Mouse (Mus musculus) MEL (cell line): ENCODE data around the gene Dclk1.

ENCODE experiments used
- CHD1 ChIP-seq: IDR thresholded peaks from 2 replicates; pipeline ENCODE4 v1.6.1; 2012; ENCODE audit warnings: low read depth, mild to moderate bottlenecking, inconsistent platforms, low read length, improper control_type of control experiment
- CTCF ChIP-seq, 3 experiments: IDR thresholded peaks in 2 of 3; conservative IDR thresholded peaks in 1 of 3; 2 replicates each; pipeline ENCODE4 v1.5.1; 2011 to 2012; ENCODE audit warnings: low read length in 3 of 3, low read depth in 2 of 3, mild to moderate bottlenecking in 2 of 3, improper control_type of control experiment in 1 of 3, inconsistent platforms in 1 of 3, mixed read lengths in 1 of 3, moderate library complexity in 1 of 3; ENCODE audit not compliant: control insufficient read depth in 1 of 3, insufficient read depth in 1 of 3, poor library complexity in 1 of 3, severe bottlenecking in 1 of 3
- E2F4 ChIP-seq: IDR thresholded peaks from 2 replicates; pipeline ENCODE4 v1.6.1; 2011; ENCODE audit warnings: low read depth, low read length, improper control_type of control experiment, borderline replicate concordance
- GATA1 ChIP-seq: IDR thresholded peaks from 2 replicates; pipeline ENCODE4 v1.6.1; 2011; ENCODE audit warnings: low read depth, low read length, improper control_type of control experiment
- MAFK ChIP-seq: IDR thresholded peaks from 2 replicates; pipeline ENCODE4 v1.6.1; 2011; ENCODE audit warnings: low read depth, mild to moderate bottlenecking, low read length, improper control_type of control experiment, borderline replicate concordance
- MAX ChIP-seq: IDR thresholded peaks from 2 replicates; pipeline ENCODE4 v1.6.1; 2011; ENCODE audit warnings: low read length, improper control_type of control experiment
- MXI1 ChIP-seq: IDR thresholded peaks from 2 replicates; pipeline ENCODE4 v1.6.1; 2011; ENCODE audit warnings: mild to moderate bottlenecking, low read depth, low read length, improper control_type of control experiment
- POLR2A ChIP-seq, 2 experiments: IDR thresholded peaks; 2 replicates each; pipeline ENCODE4 v1.6.1; 2011 to 2012; ENCODE audit warnings: low read length in 2 of 2, mild to moderate bottlenecking in 2 of 2, control low read depth in 1 of 2, improper control_type of control experiment in 1 of 2, low read depth in 1 of 2, moderate library complexity in 1 of 2; ENCODE audit not compliant: control insufficient read depth in 1 of 2, insufficient read depth in 1 of 2, poor library complexity in 1 of 2
- POLR2AphosphoS5 ChIP-seq: IDR thresholded peaks from 2 replicates; pipeline ENCODE4 v1.6.1; 2012; ENCODE audit warnings: low read depth, borderline replicate concordance, mild to moderate bottlenecking, inconsistent platforms, low read length, moderate library complexity, mixed read lengths
- RCOR1 ChIP-seq: IDR thresholded peaks from 2 replicates; pipeline ENCODE4 v1.6.1; 2012; ENCODE audit warnings: low read depth, mild to moderate bottlenecking, inconsistent platforms, low read length, improper control_type of control experiment
- USF1 ChIP-seq: IDR thresholded peaks from 2 replicates; pipeline ENCODE4 v1.6.1; 2014; ENCODE audit warnings: low read depth, mild to moderate bottlenecking, inconsistent platforms, low read length, improper control_type of control experiment, moderate library complexity
- ZC3H11A ChIP-seq: IDR thresholded peaks from 2 replicates; pipeline ENCODE4 v1.6.1; 2012; ENCODE audit warnings: low read depth, mild to moderate bottlenecking, inconsistent platforms, low read length, improper control_type of control experiment

- no peak for TF ChIP-seq ZC3H11A
- peak in 1 of 3 experiments; percentile 11; a peak in 1 of 6 replicates for TF ChIP-seq CTCF (IDR thresholded peaks at IDR 0.05 in 2 of 3, conservative IDR thresholded peaks at IDR 0.05 in 1 of 3; ENCODE audit: control insufficient read depth in 1 of 3, insufficient read depth in 1 of 3, low read depth in 2 of 3, low read length in 3 of 3, poor library complexity in 1 of 3, severe bottlenecking in 1 of 3)
- no peak for TF ChIP-seq POLR2A (IDR thresholded peaks at IDR 0.05; ENCODE audit: control insufficient read depth in 1 of 2, insufficient read depth in 1 of 2, low read depth in 1 of 2, low read length in 2 of 2, poor library complexity in 1 of 2)
- TF ChIP-seq RCOR1: no peak
- no peak for TF ChIP-seq POLR2AphosphoS5
- TF ChIP-seq GATA1: no peak
- no peak for TF ChIP-seq MXI1
- TF ChIP-seq E2F4: no peak
- no peak for TF ChIP-seq MAFK
- TF ChIP-seq CHD1: no peak
- TF ChIP-seq MAX: no peak
- no peak for TF ChIP-seq USF1
These were observed 325.3 kb downstream of the Dclk1 start for GRCm38 (mm10) chr3:55567476-55567875.
